Mouse (Mus musculus) liver, embryonic 16.5 days (tissue): ENCODE measurements around the gene Tuba3a. TPM values are rescaled to one million over a fixed set of nuclear protein-coding genes. Genes with fewer than 3 reads are reported as not detected.

Experiments
- ATAC-seq: fragments of 200-750 bp; cut with Nextera tagmentation; 2 replicates; pipeline ENCODE4 v1.8.0; 2017; ENCODE audit warnings: low read depth, mild to moderate bottlenecking, moderate number of reproducible peaks, moderate library complexity
- H3K27ac ChIP-seq: fragments of 300-500 bp; sonication (generic); 2 replicates; pipeline ENCODE4 v1.5.1; 2014; ENCODE audit warnings: mild to moderate bottlenecking, low read length
- H3K27me3 ChIP-seq: fragments of 300-500 bp; sonication (generic); 2 replicates; pipeline ENCODE4 v1.6.1; 2014; ENCODE audit warnings: low read depth, low read length, mixed read lengths; ENCODE audit not compliant: control insufficient read depth, insufficient read depth
- H3K36me3 ChIP-seq: fragments of 300-500 bp; sonication (generic); 2 replicates; pipeline ENCODE4 v1.6.1; 2014; ENCODE audit warnings: mild to moderate bottlenecking; ENCODE audit not compliant: control insufficient read depth, insufficient read depth
- H3K4me1 ChIP-seq: fragments of 300-500 bp; sonication (generic); 2 replicates; pipeline ENCODE4 v1.6.1; 2014; ENCODE audit warnings: low read depth, low read length, mixed read lengths; ENCODE audit not compliant: control insufficient read depth
- H3K4me2 ChIP-seq: fragments of 300-500 bp; sonication (generic); 2 replicates; pipeline ENCODE4 v1.6.1; 2014; ENCODE audit warnings: low read depth, low read length, mixed read lengths
- H3K4me3 ChIP-seq: fragments of 300-500 bp; sonication (generic); 2 replicates; pipeline ENCODE4 v1.5.1; 2014; ENCODE audit warnings: low read depth, mild to moderate bottlenecking, low read length
- H3K9ac ChIP-seq: fragments of 300-500 bp; sonication (generic); 2 replicates; pipeline ENCODE4 v1.6.1; 2014; ENCODE audit warnings: low read depth, low read length
- H3K9me3 ChIP-seq: fragments of 300-500 bp; sonication (generic); replicated peaks from 2 replicates; pipeline ENCODE4 v1.6.1; 2016; ENCODE audit warnings: low read length; ENCODE audit not compliant: control insufficient read depth
- WGBS: fragments of 180-500 bp; shearing (Covaris S2); extraction: QIAGEN DNeasy Blood & Tissue Kit; methylation state at CpG from one replicate; pipeline ENCODE4 v1.1.7; 2014; ENCODE audit not compliant: insufficient replicate concordance; 5-methylcytosine and 5-hydroxymethylcytosine counted together
- polyA plus RNA-seq: library from polyadenylated mRNA; unstranded; fragments of >200 nt; fragmentation: Nextera tagmentation; extraction: Ambion mirVana; gene quantifications from 2 replicates; pipeline ENCODE4 v1.2.1, GENCODE M21; 2015

The Tuba3a gene
- polyA plus RNA-seq = not detected in 2 replicates

DNA sequence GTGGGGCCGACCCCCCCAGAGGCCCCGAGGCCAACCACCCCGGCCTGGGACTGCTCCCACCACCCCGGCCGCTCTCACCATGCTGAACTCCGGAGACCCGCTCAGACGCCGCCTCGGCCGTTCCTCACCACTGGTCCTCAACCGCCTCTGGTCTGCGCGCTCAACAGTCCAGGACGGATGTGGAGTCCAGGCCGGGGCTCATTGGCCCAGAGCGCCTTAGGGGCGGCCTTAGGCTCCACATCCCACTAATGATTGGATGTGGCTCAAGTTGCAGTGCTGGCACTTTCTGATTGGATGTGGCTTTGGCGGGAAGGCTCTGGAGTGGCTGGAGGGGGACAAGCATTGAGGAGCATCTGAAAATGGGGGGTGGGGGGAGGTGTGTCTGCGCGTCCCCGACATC lies at the start of gene Tuba3a:
Gene Tuba3a, minus strand, starts transcription at position 153 of the 400 bp plus-strand sequence.
- H3K27ac ChIP-seq = no peak within 1 kb of the TSS
- H3K36me3 ChIP-seq = no peaks in the 10 kb centered on the region
- no peak for ATAC-seq
- H3K9ac ChIP-seq = no peak within 1 kb of the TSS
- H3K4me2 ChIP-seq = no peak within 1 kb of the TSS
- no peaks in the 10 kb centered on the region for H3K27me3 ChIP-seq
- no peaks in the 10 kb centered on the region for H3K4me1 ChIP-seq
- H3K4me3 ChIP-seq = no peak within 1 kb of the TSS
- H3K9me3 ChIP-seq = 0 out of 2 replicates have a peak, but pooled peaks cover 3% of the 10 kb centered on the region
- 83% methylated on average over 22 of the region's 22 CpGs for WGBS

DNA sequence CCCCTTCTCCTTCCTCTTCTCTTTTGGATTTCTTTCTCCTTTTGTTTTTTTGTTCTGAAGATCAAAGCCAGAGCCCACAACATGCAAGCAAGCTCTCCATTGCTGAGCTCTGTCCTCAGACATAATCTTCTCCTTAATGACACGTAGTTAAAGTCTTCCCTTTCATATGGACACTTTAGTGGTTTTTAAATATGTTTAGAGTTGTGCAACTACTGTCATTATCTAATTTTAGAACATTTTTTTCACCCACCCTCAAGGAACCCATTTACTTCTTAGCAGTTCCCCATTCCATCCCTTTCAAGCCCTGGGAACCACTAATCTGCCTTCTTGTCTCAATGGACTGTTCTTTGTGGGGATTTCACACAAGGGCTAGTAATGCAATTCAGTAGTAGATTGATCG lies 48.5 kb upstream of the Tuba3a start:
- WGBS = 37% methylated on average over 2 of the region's 2 CpGs
- ATAC-seq = no peak
- H3K27me3 ChIP-seq = no peaks in the 10 kb centered on the region

DNA sequence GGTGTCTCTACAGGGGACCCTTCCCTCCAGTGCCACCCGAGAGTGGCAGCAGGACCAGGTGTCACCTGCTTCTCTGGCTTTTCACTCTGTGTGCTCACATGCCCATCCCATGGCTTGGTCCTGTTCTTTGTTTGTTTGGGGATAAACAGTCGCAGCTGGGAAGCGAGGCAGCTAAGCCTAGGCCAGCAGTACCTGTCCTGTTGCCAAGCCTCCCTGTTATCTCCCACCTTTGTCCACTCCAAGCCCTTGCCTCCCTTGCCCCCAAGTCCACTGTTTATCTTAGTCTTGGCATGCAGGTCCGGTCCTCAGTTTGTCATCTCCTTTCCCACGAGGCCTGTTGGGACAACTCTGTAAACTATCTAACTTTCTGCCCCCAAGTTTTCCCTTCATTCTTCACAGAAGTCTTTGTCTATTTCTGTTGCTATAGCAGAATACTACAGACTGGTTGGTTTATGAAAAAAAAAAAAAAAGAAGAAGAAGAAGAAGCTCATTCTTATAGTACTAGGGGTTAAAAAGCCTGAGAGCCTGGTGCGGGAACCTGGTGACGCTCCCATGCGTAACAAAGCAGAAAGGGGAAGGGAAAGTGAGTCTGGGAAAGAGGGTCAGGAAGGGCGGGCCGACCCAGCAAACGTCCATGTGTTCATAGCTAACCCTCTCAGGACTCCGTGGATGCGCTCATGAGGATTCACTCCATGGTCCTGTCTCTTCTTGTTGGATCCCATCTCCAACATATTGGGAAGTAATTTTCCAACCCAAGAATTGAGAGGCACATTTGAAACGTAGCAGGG lies 47.5 kb upstream of the Tuba3a start:
- H3K27ac ChIP-seq = no peak overlapping the region
- 45% methylated on average over 14 of the region's 14 CpGs for WGBS
- H3K4me3 ChIP-seq = no peak overlapping the region
- no peaks in the 10 kb centered on the region for H3K36me3 ChIP-seq
- no peaks in the 10 kb centered on the region for H3K9me3 ChIP-seq
- no peak overlapping the region for H3K9ac ChIP-seq
- ATAC-seq = no peak
- 0 out of 2 replicates have a peak overlapping the region, but pooled peaks have one; percentile 9 for H3K4me2 ChIP-seq
- H3K4me1 ChIP-seq = no peaks in the 10 kb centered on the region; the same call in none of the 2 replicates
- H3K27me3 ChIP-seq = no peaks in the 10 kb centered on the region

More for the DNA sequence above, 48.5 kb upstream of the Tuba3a start:
- Histone ChIP-seq H3K36me3 (no peaks in the 10 kb centered on the region), H3K4me2 (no peak overlapping the region), H3K9me3 (no peaks in the 10 kb centered on the region), H3K4me3 (no peak overlapping the region), H3K4me1 (no peaks in the 10 kb centered on the region; the same call in none of the 2 replicates), H3K27ac (no peak overlapping the region), H3K9ac (no peak overlapping the region)

DNA sequence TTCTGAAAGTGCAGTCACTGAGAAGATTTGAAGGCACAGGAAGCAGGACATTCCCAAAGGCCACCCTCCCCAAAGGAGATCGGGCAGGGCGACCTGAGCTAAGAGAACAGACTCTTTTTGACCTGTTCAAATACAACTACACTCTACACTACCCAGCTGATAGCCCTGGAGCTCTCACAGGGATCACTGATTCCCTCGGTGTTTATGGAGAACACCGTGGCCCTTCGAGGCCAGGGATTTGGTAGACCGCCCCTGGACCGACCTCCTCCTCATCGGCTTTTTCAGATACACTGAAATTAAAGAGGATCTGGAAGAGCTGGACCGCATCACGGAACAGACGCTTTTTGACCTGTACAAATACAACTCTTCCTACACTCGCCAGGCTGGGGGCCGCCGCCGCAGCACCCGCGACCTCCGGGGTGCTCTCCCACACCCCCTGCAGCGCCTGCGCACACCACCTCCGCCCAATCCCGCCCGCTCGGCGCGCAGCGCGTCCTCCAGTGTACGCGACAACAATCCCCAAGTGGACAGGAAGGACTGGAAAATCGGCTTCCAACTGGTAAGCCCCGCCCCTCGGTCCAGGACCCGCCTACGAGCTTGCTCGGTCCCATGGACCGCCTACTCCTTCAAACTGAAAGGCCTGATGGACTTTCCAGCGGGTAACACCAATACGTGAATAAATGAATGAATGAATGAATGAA lies 44.9 kb upstream of the Tuba3a start:
- Histone ChIP-seq H3K4me3 (peak overlapping the region; percentile 58), H3K36me3 (no peaks in the 10 kb centered on the region), H3K27me3 (no peaks in the 10 kb centered on the region), H3K4me2 (peak overlapping the region; percentile 58), H3K4me1 (no peaks in the 10 kb centered on the region; the same call in none of the 2 replicates), H3K9me3 (no peaks in the 10 kb centered on the region), H3K9ac (peak overlapping the region; percentile 50; the same call in 1 of the 2 replicates), H3K27ac (no peak overlapping the region)
- peak; percentile 80 for ATAC-seq
- WGBS = 3% methylated on average over 39 of the region's 39 CpGs

DNA sequence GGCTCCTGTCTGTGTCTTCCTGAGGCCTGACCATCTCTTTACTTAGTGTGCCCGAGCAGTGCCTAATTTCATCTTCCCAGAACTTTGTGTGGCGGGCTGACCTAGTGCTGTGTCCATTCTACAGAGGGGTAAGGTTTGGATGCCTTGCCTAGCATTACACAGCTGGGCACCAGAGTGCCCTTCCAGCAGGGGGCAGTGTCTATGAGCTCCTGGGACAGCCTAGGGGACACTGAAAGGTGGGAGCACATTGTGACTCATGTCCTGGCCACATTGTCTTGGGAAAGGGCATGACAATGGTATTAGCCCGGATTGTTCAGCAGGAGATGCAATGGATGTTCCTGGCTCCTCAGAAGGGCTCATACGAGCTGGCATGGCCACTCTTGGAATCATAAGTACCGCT lies 42.4 kb upstream of the Tuba3a start:
- no peak overlapping the region for H3K9ac ChIP-seq
- no peak for ATAC-seq

DNA sequence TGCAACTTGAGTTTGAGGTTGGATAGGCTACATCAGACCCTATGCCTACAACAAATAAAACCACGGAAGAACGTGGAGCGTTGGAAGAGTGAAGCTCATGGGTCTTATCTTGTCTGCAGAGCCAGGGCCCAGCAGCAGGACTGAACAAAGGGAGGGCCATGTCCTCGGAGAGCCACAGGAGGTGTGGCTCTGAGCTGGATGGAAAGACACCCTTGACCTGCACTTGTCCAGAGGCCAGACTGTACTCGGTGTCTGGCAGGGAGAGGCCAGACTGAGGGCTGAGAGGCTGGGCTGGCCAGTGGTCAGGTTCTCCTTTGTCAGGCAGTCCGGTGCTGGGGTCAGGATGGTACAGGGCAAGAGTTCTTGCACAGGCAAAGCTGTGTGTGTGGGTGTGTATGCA lies 39.5 kb upstream of the Tuba3a start:
- H3K9ac ChIP-seq = no peak overlapping the region
- H3K27me3 ChIP-seq = peaks cover 13% of the 10 kb centered on the region
- H3K27ac ChIP-seq = no peak overlapping the region
- WGBS = 41% methylated on average over 6 of the region's 6 CpGs
- no peak overlapping the region for H3K4me2 ChIP-seq
- H3K36me3 ChIP-seq = no peaks in the 10 kb centered on the region
- ATAC-seq = peak; percentile 71
- H3K4me1 ChIP-seq = peaks cover 3% of the 10 kb centered on the region
- H3K9me3 ChIP-seq = no peaks in the 10 kb centered on the region
- no peak overlapping the region for H3K4me3 ChIP-seq

More for the DNA sequence above, 42.4 kb upstream of the Tuba3a start:
- no peaks in the 10 kb centered on the region for H3K9me3 ChIP-seq
- H3K4me2 ChIP-seq = no peak overlapping the region
- no peaks in the 10 kb centered on the region for H3K27me3 ChIP-seq
- no peaks in the 10 kb centered on the region; the same call in none of the 2 replicates for H3K4me1 ChIP-seq
- no peak overlapping the region for H3K4me3 ChIP-seq
- no peak overlapping the region for H3K27ac ChIP-seq
- no peaks in the 10 kb centered on the region for H3K36me3 ChIP-seq
- 53% methylated on average over 5 of the region's 5 CpGs for WGBS

DNA sequence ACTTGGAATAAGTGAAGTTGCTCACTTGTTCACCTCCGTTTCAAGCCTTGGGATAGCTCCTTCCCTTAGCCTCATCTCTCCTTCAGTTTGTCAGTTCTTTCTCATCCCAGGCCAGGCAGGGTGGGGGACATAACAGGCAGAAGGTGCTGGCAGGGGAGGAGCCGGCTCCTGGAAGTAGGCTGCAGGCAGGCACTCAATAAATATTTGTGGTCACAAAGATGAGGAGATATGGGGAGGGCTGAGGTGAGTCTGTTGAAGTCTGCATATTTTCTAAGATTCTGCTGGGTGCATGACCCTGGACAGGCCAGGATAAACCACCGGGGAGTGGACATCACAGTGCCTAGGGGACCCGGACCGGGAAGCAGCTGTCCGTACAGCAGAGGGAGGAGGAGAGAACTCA lies 37.7 kb upstream of the Tuba3a start:
- Histone ChIP-seq H3K36me3 (no peaks in the 10 kb centered on the region), H3K4me2 (no peak overlapping the region), H3K9me3 (no peaks in the 10 kb centered on the region), H3K4me3 (no peak overlapping the region), H3K27me3 (peaks cover 13% of the 10 kb centered on the region), H3K4me1 (peaks cover 3% of the 10 kb centered on the region), H3K27ac (no peak overlapping the region), H3K9ac (no peak overlapping the region)
- ATAC-seq = no peak
- 47% methylated on average over 6 of the region's 6 CpGs for WGBS

DNA sequence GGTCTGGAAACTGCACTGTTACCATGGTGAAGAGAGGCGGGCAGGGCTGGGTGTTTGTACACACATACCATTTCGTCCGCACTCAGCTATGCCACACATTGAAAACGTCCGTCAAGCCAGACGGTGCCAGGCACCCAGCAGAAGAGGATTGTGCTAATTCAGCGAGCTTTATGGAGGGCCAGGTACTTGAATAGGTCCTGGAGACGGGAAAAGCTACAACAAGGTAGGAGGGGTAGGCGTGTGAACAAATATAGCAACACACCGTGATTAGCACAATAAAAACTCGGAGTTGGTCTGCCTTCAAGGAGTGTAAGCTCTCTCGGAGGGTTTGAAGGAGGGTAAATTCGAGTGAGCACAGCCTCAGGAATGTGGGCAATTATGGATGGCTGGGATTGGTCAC lies 37.0 kb upstream of the Tuba3a start:
- H3K4me1 ChIP-seq = peaks cover 3% of the 10 kb centered on the region
- H3K4me2 ChIP-seq = no peak overlapping the region
- no peak overlapping the region for H3K27ac ChIP-seq
- no peaks in the 10 kb centered on the region for H3K36me3 ChIP-seq
- 57% methylated on average over 13 of the region's 13 CpGs for WGBS
- H3K9me3 ChIP-seq = no peaks in the 10 kb centered on the region
- no peak overlapping the region for H3K4me3 ChIP-seq
- ATAC-seq = no peak
- no peak overlapping the region for H3K9ac ChIP-seq
- peaks cover 13% of the 10 kb centered on the region for H3K27me3 ChIP-seq
